Mouse (Mus musculus) E14TG2a.4 (cell line): Measurements from ENCODE around the gene Dnaja3.
A peak's percentile ranks its signal among the peaks of the same experiment; 100 is the strongest.

Experiments
- CTCF ChIP-seq: conservative IDR thresholded peaks from 2 replicates; pipeline ENCODE4 v1.5.1; 2014; ENCODE audit warnings: low read length
- POU5F1 ChIP-seq: IDR thresholded peaks from 2 replicates; pipeline ENCODE4 v1.6.1; 2014; ENCODE audit warnings: low read length, borderline replicate concordance

DNA sequence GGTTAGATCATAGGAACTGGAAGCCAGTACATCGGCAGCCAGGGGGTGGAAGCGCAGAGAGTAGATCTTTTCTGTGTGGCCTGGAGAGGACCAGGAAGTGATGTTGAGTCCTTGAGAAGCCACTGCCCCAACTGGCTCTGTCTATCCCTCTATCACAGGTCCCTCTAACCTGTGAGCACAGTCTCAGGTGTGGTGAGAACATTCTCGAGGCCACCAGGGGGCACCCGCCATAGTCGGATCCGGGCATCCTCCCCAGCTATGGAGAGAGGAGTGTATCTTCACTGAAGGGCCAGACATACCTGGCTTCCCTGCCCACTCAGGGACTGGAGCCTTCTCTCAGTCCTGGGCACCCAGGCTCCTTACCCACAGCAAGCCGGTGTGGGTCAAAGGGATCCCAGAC is 7.7 kb upstream of the Dnaja3 start:
- TF ChIP-seq CTCF (peak; percentile 47), POU5F1 (no peak)
